Mouse (Mus musculus) lung, postnatal 36 days (tissue): ENCODE measurements around the gene Acsf3.

Experiments used
- DNase-seq: peaks from one replicate; pipeline ENCODE4 v3.0.0; 2022; ENCODE audit warnings: mixed read lengths

The Acsf3 gene

GRCm38 (mm10) chr8:122775285-122776155 lies at the start of gene Acsf3:
Gene Acsf3 (plus strand): TSS chr8:122775486.
- DNase-seq = peak; percentile 51

GRCm38 (mm10) chr8:122726789-122727188 lies 48.5 kb upstream of the Acsf3 start:
- no peak for DNase-seq

DNA sequence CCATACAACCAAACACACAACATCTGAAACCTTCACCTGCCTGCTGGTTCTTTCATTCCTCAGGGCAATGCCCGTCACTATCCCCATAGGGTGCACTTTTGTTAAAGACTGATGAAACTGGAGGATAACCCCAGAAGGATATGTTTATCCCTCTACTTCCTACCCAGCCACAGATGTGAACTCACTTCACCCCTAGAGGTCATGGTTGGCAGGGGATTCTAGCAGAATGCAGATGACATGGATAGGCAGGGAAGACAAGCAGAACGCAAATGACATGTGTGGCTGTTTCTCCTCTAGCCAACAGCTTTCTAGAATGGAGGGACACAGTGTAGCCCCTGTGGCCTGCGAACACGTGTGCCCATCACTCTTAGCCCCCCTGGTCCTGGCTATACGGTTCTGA lies 47.9 kb upstream of the Acsf3 start:
- DNase-seq = no peak

DNA sequence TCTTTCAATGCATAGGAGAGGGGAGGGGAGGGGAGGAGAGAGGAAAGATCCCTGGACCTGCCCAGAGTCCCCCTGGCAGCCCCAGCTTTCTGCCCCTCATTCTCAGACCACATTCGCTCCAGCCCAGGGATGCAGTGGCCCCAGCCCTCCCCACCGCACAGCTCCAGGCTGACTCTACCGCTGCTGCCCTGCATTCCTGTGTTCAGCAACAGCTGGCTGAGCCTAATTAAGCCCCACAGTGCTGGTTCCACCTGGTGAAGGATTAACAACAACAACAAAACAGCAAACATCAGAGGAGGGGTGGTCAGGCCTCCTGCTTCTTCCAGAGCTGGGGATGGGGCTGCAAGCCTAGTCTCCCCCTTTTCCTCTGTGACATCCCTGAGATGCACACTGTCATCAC lies 46.7 kb upstream of the Acsf3 start:
- no peak for DNase-seq

DNA sequence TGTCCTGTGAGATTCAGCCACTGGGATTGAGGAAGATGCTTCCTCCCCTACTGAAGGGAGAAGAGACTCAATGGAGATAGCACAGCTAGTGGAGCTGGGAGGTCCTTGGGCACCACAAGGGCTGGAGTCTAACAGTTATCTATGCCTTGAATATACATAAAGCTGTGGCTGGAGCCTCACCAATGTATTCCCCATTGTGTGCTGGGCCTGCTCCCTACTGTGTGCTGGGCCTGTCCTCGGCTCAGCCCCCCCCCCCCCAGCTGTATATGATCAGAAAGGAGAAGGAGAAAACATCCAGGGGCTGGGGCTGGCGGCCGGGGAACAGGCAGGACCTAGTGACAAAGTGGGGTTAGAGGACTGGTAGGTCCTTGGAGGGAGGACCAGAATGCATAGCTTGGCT lies 40.2 kb upstream of the Acsf3 start:
- DNase-seq = no peak

DNA sequence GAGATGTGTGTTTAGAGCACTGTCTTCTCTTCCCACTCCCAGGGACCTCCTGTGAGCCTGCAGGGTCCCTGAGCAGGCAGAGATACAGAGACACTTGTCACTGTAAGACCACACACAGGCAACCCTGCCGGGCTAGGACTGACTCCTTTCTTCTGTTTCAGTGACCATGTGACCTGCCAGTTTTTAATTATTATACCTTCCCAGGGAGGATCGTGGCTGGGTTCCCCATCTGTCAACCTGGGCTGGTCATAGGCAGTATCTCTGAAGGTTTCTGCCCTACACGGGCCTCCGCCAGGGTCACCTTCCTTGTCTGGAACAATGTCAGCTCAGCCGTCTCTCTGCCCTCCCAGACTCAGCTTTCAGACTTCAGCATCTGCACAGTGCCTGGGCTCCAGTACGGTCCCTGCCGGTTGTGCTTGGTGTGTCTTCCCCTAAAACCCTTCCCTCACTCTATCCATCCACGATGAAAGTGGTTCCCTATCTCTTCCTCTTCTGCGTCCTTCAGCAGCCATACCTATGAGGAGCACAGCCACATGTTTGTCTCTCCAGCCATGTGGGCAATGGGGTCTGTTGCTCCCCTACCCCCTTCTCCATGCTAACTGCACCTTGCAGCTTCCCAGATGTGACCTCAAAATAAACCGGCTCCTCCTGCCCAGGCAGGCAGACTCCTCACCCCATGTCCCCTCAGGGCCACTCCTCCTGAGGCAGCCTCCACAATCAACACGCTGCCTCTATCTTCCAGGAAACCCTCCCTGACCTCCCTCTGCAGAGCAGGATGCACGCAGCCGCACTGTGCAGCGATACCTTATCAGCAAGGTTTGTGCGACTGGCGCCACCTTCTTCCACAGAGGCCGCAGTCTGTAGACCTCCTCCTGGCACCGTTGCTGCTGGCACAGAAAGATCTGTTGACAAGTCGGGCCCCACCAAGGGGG lies 39.5 kb upstream of the Acsf3 start:
- no peak for DNase-seq

DNA sequence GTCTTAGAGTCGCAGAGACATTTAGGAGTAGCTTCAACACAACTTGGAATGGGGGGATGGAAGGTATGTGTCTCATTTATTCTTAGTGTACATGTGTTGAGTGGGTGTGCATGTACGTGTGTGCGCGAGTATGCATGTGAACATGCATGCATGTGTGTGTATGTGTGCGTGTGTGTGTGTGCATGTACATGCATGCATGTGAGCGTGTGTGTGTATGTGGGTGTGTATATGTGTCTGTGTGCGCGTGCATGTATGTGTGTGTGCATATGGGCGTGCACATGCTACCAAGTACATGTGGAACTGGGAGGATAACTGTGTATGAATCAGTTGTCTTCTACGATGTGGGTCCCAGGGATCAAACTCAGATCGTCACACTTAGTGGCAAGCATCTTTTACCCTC lies 38.7 kb upstream of the Acsf3 start:
- no peak for DNase-seq

GRCm38 (mm10) chr8:122737071-122737470 lies 38.2 kb upstream of the Acsf3 start:
- DNase-seq = no peak

- no peak for DNase-seq
These were observed 37.4 kb upstream of the Acsf3 start for GRCm38 (mm10) chr8:122737886-122738285.

GRCm38 (mm10) chr8:122739102-122739725 lies 36.1 kb upstream of the Acsf3 start:
- peak; percentile 53 for DNase-seq

DNA sequence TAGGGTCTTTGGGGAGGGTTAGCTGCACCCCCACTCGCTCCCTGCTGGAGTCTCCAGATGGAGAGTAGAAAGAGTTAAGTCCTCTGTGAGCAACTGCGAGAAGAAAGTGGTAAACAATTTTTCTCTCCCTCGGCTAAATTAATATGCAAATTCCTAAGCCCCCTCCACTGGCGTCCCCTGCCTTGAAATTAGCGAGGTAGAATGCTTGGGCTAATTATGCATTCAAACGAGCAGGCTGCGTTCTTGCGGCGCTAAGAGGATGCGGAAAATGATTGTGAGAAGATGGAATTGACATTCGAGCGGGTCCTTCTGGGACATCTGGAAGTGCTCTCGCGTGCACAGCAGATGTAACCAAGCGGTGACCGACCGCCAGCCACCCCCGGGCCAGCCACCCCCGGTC lies 32.8 kb upstream of the Acsf3 start:
- DNase-seq = no peak

GRCm38 (mm10) chr8:122745022-122745749 lies 30.1 kb upstream of the Acsf3 start:
- DNase-seq = no peak

- no peak for DNase-seq
These were observed 29.5 kb upstream of the Acsf3 start for GRCm38 (mm10) chr8:122745750-122746275.

DNA sequence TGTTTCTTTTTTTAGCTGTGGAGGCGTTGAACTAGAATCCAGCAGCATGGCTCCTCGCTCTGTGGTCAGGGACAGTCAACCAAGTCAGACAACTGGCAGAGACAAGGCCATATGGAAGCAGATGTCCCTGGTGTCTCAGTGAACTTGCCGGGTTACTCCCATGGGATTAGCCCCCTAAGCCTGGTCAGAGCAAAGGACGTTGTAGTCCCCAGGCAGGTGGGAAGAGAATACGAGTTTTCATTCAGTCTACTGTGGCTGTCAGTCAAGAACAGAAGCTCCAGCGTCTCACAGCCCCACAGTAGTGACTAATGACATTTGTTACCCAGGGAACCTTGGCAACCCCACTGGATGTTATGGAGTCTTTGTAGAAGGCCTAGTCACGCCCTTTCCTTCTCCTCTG lies 28.8 kb upstream of the Acsf3 start:
- no peak for DNase-seq

GRCm38 (mm10) chr8:122747825-122748224 lies 27.5 kb upstream of the Acsf3 start:
- DNase-seq = no peak

DNA sequence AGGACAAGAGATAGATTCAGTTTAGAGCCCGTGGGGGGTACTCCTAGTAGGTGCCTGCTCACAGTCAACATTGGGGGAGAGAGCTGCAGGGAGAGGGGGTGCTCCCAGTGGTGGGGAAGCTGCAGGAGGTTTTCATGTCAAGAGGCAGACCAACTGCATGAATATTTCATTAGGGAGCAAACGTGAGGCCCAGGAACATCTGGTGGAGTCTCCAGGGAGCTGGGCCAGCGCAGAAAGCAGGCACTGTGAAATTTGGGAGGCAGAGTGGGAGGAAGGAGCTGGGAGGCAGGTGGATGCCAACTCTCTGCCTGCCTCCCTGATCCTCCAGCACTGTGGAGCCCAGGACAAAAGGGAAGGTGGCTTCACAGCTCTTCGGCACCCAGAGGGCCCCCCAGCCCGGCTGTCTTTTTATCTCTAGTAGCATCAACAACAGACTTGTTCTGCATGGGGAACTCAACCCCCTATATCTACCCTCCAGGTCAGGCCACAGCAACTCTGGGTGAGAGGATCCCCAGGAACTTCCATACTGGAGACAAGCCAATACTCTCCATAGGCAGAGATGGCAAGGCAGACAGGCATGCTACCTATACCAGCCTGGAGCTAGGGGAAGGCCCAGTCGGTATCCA lies 25.8 kb upstream of the Acsf3 start:
- no peak for DNase-seq

DNA sequence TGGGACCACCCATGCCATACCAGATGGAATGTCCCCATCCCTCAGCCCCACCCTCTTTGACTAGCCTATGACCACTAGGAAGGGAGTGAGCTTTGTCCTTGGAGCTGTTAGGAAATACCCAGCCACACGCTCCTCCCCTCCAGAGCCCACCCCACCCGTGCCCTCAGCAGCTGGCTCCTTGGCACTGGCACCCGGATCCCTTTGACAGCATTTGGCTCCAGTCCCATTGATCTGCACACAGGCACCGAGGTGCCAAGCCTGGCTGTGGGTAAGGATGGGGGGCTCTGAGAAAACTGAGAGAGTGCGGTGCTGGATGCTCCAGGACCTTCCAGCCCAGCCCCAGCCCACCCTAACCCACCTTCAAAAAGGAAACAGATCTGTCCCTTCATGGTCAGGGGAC lies 23.9 kb upstream of the Acsf3 start:
- DNase-seq = no peak

DNA sequence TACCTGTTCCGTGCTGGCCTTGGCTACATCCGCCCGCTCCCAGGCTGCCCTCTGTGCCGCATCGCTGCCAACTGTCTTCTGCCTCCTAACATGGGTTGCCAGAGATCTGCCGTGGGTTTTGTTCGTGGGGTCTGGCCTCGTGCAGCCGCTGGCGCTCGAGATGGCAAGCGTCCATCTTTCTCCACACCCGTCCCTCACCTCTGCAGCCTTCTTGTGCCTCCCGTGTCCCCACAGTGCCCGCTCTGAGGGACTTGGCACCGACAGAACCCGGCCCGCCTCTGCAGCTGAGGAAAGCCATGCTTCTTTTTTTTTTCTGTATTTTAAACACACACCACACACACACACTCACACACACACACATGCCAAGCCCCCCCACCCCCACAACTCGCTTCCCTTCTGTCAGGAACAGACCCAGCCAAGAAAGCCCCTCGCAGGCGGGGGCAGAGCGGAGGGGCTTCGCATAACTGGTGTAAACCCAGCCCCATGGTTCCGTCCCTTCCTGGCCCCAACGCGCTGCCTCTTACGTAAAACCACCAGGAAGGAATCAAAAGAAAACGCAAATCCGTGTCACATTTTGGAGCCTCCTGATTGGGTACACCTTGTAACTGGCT lies 23.1 kb upstream of the Acsf3 start:
- no peak for DNase-seq

DNA sequence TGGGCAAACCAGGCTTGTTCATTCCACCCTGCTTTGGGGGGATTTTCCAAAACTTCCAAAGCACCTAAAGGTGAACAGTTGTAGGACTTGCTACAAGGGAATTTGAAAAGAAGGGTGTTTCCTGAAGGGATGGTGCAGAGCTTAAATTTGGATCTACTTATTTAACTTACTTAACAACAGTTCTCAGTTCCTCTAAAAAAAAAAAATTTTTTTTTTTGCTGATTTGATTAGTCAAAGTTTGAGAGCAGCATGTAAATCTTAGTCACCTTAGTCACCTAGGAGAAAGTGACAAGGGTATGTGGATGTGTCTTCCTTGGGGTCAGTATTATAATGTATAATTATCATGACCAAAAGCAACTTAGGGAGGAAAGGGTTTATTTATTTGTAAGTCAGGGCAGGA lies 16.7 kb upstream of the Acsf3 start:
- no peak for DNase-seq

DNA sequence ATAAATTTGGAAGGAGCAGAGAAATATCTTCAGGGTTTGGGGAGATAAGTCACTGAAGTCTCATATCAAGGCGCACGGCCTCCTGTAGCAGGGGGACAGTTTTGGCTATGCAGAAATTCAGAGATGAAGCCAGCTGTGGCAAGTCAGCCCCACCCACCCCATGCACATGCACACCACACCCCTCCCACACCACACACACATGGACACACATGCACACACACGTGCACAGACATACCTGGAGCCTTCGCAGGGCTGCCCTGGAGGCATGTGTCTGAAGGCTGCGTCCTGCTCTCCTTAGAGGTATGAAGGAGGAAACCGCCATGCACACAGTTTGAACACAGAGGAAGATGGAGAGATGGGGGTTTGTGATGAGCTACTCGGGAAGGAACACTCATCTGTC lies 15.2 kb upstream of the Acsf3 start:
- no peak for DNase-seq

GRCm38 (mm10) chr8:122761109-122761508 lies 14.2 kb upstream of the Acsf3 start:
- DNase-seq = no peak
